Mouse (Mus musculus) limb, embryonic 11.5 days (tissue): ENCODE results near the gene Mmp11. TPM values are rescaled to one million over a fixed set of nuclear protein-coding genes. Genes with fewer than 3 reads are reported as not detected.
"Not testable (repeated sequence)": the region's sequence is repeated elsewhere in the genome, so short reads cannot be mapped to it uniquely, and the experiment has no call there.

Experiments
- ATAC-seq: fragments of 200-750 bp; cut with Nextera tagmentation; 2 replicates; pipeline ENCODE4 v1.8.0; 2017; ENCODE audit warnings: low read depth; ENCODE audit not compliant: insufficient number of reproducible peaks, low FRiP score, low TSS enrichment
- DNase-seq: peaks from one replicate; pipeline ENCODE4 v3.0.0-alpha.2; 2015; ENCODE audit warnings: low spot score
- H3K27ac ChIP-seq: fragments of 300-500 bp; sonication (generic); replicated peaks from 2 replicates; pipeline ENCODE4 v1.5.1; 2014; ENCODE audit warnings: low read depth, mild to moderate bottlenecking, low read length
- H3K27me3 ChIP-seq: fragments of 300-500 bp; sonication (generic); 2 replicates; pipeline ENCODE4 v1.6.1; 2014; ENCODE audit warnings: mild to moderate bottlenecking, low read length, mixed read lengths; ENCODE audit not compliant: control insufficient read depth, insufficient read depth
- H3K36me3 ChIP-seq: fragments of 300-500 bp; sonication (generic); 2 replicates; pipeline ENCODE4 v1.6.1; 2014; ENCODE audit warnings: mild to moderate bottlenecking, low read length, moderate library complexity, mixed read lengths; ENCODE audit not compliant: control insufficient read depth, insufficient read depth
- H3K4me1 ChIP-seq: fragments of 300-500 bp; sonication (generic); 2 replicates; pipeline ENCODE4 v1.6.1; 2014; ENCODE audit warnings: low read length, mixed read lengths; ENCODE audit not compliant: control insufficient read depth, insufficient read depth
- H3K4me2 ChIP-seq: fragments of 300-500 bp; sonication (generic); 2 replicates; pipeline ENCODE4 v1.6.1; 2014; ENCODE audit warnings: low read depth, mild to moderate bottlenecking, moderate library complexity; ENCODE audit not compliant: severe bottlenecking
- H3K4me3 ChIP-seq: fragments of 300-500 bp; sonication (generic); 2 replicates; pipeline ENCODE4 v1.5.1; 2014; ENCODE audit warnings: low read depth, low read length
- H3K9ac ChIP-seq: fragments of 300-500 bp; sonication (generic); 2 replicates; pipeline ENCODE4 v1.6.1; 2014; ENCODE audit warnings: mild to moderate bottlenecking, low read length
- H3K9me3 ChIP-seq: fragments of 300-500 bp; sonication (generic); 2 replicates; pipeline ENCODE4 v1.6.1; 2016; ENCODE audit warnings: low read length; ENCODE audit not compliant: control insufficient read depth
- WGBS: fragments of 180-500 bp; shearing (Covaris S2); extraction: QIAGEN DNeasy Blood & Tissue Kit; methylation state at CpG from one replicate; pipeline ENCODE4 v1.1.7; 2014; 5-methylcytosine and 5-hydroxymethylcytosine counted together
- polyA plus RNA-seq: library from polyadenylated mRNA; unstranded; fragments of >200 nt; fragmentation: Nextera tagmentation; extraction: Ambion mirVana; gene quantifications from 2 replicates; pipeline ENCODE4 v1.2.1, GENCODE M21; 2014

The Mmp11 gene
- polyA plus RNA-seq, 1 experiment from 2014 or later = 66.1 TPM

DNA sequence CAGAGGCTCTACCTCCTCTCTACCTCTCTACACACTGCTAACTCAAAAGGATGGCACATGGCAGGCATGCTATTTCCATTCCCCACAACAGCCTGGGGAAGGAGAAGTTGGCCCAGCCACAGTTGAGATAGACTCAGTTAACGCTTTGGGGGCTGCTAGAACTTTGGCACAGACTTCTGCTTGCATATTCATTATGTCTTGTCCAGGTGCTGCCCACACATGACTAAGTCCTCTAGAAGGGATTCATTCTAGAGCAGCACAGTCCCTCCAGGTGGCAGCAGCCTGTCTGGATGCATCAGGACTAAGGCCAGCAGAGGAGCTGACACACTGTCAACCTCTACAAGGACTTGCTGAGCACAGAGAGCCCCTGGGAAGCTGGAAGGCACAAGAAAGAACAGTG is 40.1 kb downstream of the Mmp11 start:
- 95% methylated on average over 1 of the region's 1 CpGs for WGBS
- DNase-seq (no peak), ATAC-seq (no peak)
- Histone ChIP-seq H3K4me1 (peaks cover 5% of the 10 kb centered on the region; the same call in 1 of the 2 replicates), H3K9me3 (no peaks in the 10 kb centered on the region), H3K27me3 (no peaks in the 10 kb centered on the region), H3K4me3 (no peak overlapping the region), H3K27ac (no peak overlapping the region), H3K36me3 (peaks cover 21% of the 10 kb centered on the region), H3K4me2 (no peak overlapping the region), H3K9ac (no peak overlapping the region)

DNA sequence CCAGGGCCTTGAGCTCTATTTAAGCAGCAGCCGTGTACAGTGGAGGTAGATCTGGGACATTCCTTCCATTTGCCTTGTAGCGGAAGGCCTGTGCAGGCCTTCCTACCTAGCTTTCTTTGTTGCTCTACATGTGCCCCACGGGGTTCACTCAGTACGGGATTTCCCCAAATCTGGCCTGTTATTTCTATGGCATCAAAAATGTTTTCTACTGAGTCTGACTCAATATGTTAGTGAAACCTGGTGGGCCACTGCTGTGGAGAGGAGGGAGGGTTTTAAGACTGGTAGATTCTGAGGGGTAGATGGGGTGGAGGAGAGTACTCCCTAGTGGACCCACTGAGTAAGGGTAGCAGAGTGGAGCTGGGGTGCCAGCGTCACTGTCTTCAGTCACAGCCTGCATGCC is 40.6 kb downstream of the Mmp11 start:
- Histone ChIP-seq H3K4me1 (peaks cover 5% of the 10 kb centered on the region; the same call in 1 of the 2 replicates), H3K4me3 (no peak overlapping the region), H3K27me3 (no peaks in the 10 kb centered on the region), H3K9me3 (no peaks in the 10 kb centered on the region), H3K27ac (no peak overlapping the region), H3K36me3 (peaks cover 21% of the 10 kb centered on the region), H3K9ac (no peak overlapping the region), H3K4me2 (no peak overlapping the region)
- DNase-seq (no peak), ATAC-seq (no peak)
- 90% methylated on average over 5 of the region's 5 CpGs for WGBS

DNA sequence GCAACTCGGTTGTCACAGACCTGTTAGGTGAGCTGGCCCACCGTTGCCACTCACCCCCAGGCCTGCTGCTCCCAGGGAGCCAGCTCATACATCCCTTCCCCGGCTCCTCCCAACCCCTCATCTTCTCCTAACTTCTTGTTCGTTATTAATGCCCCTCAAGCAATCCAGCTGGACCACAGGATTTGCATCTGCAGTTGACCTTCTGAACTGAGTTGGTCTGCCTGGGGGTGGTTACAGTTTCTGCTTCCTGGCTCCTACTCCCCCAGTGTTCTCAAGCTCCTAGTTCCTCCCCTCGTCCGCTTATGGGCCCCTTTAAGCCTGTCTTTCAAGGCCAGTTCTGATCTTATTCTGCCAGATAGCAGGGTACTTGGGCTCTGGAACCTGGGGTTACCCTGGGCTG is 41.7 kb downstream of the Mmp11 start:
- no peak overlapping the region for H3K9ac ChIP-seq
- no peak overlapping the region for H3K4me2 ChIP-seq
- no peak overlapping the region for H3K27ac ChIP-seq
- no peak overlapping the region for H3K4me3 ChIP-seq
- H3K9me3 ChIP-seq = no peaks in the 10 kb centered on the region
- DNase-seq = no peak
- H3K27me3 ChIP-seq = no peaks in the 10 kb centered on the region
- ATAC-seq = no peak
- H3K4me1 ChIP-seq = peaks cover 7% of the 10 kb centered on the region; the same call in 1 of the 2 replicates
- peaks cover 18% of the 10 kb centered on the region for H3K36me3 ChIP-seq
- 69% methylated on average over 6 of the region's 6 CpGs for WGBS

DNA sequence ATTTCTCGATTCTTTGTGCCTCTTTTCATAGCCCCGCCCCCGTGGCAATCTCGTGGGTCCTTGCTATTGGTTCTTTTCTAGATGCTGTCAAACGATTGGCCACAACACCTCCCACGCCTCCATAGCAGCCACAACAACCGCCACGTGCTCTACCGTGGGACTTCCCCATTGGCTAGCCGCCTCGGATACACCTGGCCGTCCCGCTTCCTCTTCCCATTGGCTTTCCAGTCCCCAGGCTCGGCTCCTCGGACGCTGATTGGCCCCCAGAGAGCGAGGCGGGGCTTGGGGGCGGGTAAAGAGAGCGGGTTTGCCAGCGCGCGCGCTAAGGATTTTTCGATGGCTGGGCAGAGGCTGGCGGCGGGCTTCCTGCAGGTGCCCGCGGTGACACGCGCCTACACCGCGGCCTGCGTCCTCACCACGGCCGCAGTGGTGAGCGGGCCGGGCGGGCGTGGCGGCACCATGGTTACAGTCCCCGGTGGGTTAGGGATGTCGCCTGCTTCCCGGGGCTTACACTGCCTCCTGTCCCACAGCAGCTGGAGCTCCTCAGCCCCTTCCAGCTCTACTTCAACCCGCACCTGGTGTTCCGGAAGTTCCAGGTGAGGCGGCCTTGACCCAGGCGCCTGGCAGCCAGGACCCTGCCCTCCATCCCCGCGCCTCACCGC is 43.1 kb downstream of the Mmp11 start, which contains the start of gene Derl3:
Gene Derl3, plus strand, starts transcription at position 325 of the 662 bp plus-strand sequence.
- Histone ChIP-seq H3K4me2 (peak within 1 kb of the TSS; percentile 87), H3K4me1 (peaks cover 15% of the 10 kb centered on the region), H3K27me3 (no peaks in the 10 kb centered on the region), H3K36me3 (peaks cover 17% of the 10 kb centered on the region), H3K9me3 (no peaks in the 10 kb centered on the region), H3K4me3 (peak within 1 kb of the TSS; percentile 35), H3K9ac (peak within 1 kb of the TSS; percentile 65), H3K27ac (peak within 1 kb of the TSS; percentile 55; the same call in 1 of the 2 replicates)
- 2% methylated on average over 47 of the region's 51 CpGs for WGBS
- peak; percentile 99 for ATAC-seq
- peak; percentile 96 for DNase-seq

DNA sequence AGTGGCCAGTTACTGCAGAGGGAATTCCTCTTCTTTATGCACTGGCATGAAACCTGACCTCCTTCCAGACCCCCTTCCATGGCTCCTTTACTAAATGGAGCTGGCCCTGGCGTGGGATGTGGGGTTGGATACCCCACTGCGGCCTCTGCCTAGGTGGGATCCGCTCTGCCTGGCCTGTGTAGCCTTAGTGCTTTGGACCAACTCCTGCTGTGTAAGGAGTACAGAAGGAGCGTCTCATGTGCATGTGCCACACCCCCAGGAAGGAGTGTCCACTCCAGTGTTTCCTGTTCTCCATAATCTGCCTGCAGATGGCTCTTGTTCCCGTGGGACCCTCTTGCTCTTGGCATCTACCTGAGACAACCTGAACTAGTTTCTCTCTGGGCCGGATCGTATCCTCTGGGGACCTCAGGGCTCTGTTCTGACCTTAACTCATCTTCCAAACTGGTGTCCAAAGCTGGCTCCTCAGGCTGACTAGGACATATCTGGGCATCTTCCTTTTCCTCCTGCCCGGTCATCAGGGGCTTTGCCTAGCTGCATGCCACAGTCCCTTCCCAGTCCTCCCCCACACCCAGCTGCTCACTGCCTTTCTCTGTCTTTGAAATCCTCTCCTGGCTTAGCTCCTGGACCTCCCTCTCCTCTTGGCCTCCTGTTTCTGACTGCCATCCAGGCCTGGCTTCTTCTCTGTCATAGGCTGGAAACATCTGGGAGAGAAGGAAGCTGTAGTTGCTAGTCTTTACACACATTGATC is 46.7 kb downstream of the Mmp11 start:
- Histone ChIP-seq H3K36me3 (no peaks in the 10 kb centered on the region), H3K9ac (no peak overlapping the region), H3K27me3 (no peaks in the 10 kb centered on the region), H3K9me3 (no peaks in the 10 kb centered on the region), H3K4me1 (peaks cover 15% of the 10 kb centered on the region), H3K4me3 (no peak overlapping the region), H3K27ac (no peak overlapping the region), H3K4me2 (no peak overlapping the region)
- DNase-seq (no peak), ATAC-seq (no peak)
- 42% methylated on average over 8 of the region's 8 CpGs for WGBS

DNA sequence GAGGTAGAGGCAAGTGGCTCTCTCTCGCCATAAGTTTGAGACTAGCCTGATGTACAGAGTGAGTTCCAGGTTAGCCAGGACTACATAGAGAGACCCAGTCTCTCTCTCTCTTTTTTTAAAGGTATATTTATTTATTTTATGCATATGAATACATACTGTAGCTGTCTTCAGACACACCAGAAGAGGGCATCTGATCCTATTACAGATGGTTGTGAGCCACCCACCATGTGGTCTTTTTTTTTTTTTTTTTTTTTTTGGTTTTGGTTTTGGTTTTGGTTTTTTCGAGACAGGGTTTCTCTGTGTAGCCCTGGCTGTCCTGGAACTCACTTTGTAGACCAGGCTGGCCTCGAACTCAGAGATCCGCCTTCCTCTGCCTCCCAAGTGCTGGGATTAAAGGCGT is 48.8 kb downstream of the Mmp11 start:
- not testable (repeated sequence) for H3K36me3 ChIP-seq, DNase-seq, H3K9ac ChIP-seq, ATAC-seq, H3K4me3 ChIP-seq, H3K9me3 ChIP-seq, H3K27ac ChIP-seq, H3K4me2 ChIP-seq, H3K27me3 ChIP-seq
- H3K4me1 ChIP-seq = peaks cover 16% of the 10 kb centered on the region
- WGBS = 89% methylated on average over 5 of the region's 5 CpGs

DNA sequence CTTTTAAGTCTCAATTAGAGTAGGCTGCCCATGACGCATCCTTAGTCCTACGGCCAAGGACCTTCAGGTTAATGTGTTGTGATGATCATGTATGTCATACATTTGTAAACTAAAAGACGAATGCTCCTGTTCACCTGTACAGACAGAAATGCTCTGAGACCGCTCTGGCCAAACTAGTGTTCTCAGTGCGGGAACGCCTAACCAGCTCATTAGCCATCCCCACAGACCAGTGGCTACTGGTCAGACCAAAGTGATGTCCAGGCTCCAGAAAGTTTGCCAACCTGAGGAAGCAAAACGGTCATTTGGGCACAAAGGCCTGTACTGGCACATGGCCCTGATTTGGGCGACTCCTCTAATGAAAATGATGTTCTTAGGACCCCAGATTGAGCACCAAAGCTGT is 51.6 kb downstream of the Mmp11 start:
- ATAC-seq = no peak
- Histone ChIP-seq H3K36me3 (no peaks in the 10 kb centered on the region), H3K27me3 (no peaks in the 10 kb centered on the region), H3K9me3 (no peaks in the 10 kb centered on the region), H3K27ac (no peak overlapping the region), H3K4me3 (no peak overlapping the region), H3K4me2 (no peak overlapping the region), H3K9ac (no peak overlapping the region), H3K4me1 (peaks cover 23% of the 10 kb centered on the region)
- DNase-seq = no peak
- whole genome bisulfite sequencing = 92% methylated on average over 8 of the region's 8 CpGs

DNA sequence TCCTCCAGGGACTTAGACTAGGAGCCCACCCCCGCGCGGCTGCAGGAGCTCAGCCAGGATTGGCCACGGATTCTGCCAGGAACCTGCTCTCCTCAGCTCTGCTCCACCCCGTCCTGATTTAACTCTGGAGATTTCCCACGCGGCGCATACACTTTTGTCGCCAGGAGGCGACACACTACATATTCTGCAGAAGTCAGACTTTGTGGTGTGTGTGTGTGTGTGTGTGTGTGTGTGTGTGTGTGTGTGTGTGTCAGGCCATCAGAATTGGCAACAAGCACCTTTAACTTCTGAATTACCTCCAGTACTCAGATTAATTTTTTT is 53.1 kb downstream of the Mmp11 start:
- H3K4me3 ChIP-seq = no peak overlapping the region
- no peaks in the 10 kb centered on the region for H3K9me3 ChIP-seq
- peak overlapping the region; percentile 36 for H3K4me2 ChIP-seq
- ATAC-seq = peak; percentile 48; the same call in 1 of the 2 replicates
- peaks cover 14% of the 10 kb centered on the region for H3K4me1 ChIP-seq
- no peaks in the 10 kb centered on the region for H3K36me3 ChIP-seq
- no peaks in the 10 kb centered on the region for H3K27me3 ChIP-seq
- H3K9ac ChIP-seq = no peak overlapping the region
- under 1% methylated on average over 10 of the region's 10 CpGs for WGBS
- peak; percentile 84 for DNase-seq
- H3K27ac ChIP-seq = no peak overlapping the region
